Mouse (Mus musculus) embryonic facial prominence, embryonic 14.5 days (tissue): ENCODE data around the gene Ralgapb. TPM values are rescaled to one million over a fixed set of nuclear protein-coding genes. Genes with fewer than 3 reads are reported as not detected.

ENCODE experiments used
- ATAC-seq: fragments of 200-750 bp; cut with Nextera tagmentation; 2 replicates; pipeline ENCODE4 v1.8.0; 2017; ENCODE audit warnings: low read depth, moderate number of reproducible peaks, moderate TSS enrichment
- DNase-seq: peaks from one replicate; pipeline ENCODE4 v3.0.0-alpha.2; 2015; ENCODE audit warnings: low spot score
- H3K27ac ChIP-seq: fragments of 300-500 bp; sonication (generic); replicated peaks from 2 replicates; pipeline ENCODE4 v1.5.1; 2014; ENCODE audit warnings: low read depth, mild to moderate bottlenecking, low read length, moderate library complexity
- H3K27me3 ChIP-seq: fragments of 300-500 bp; sonication (generic); replicated peaks from 2 replicates; pipeline ENCODE4 v1.6.1; 2014; ENCODE audit warnings: low read length; ENCODE audit not compliant: control insufficient read depth, insufficient read depth
- H3K36me3 ChIP-seq: fragments of 300-500 bp; sonication (generic); 2 replicates; pipeline ENCODE4 v1.6.1; 2014; ENCODE audit warnings: low read length, mixed read lengths; ENCODE audit not compliant: control insufficient read depth, insufficient read depth
- H3K4me1 ChIP-seq: fragments of 300-500 bp; sonication (generic); 2 replicates; pipeline ENCODE4 v1.6.1; 2014; ENCODE audit warnings: antibody characterized with exemption, low read length; ENCODE audit not compliant: control insufficient read depth, insufficient read depth
- H3K4me2 ChIP-seq: fragments of 300-500 bp; sonication (generic); 2 replicates; pipeline ENCODE4 v1.6.1; 2014; ENCODE audit warnings: low read depth, mild to moderate bottlenecking, low read length, moderate library complexity, mixed read lengths
- H3K4me3 ChIP-seq: fragments of 300-500 bp; sonication (generic); 2 replicates; pipeline ENCODE4 v1.5.1; 2014; ENCODE audit warnings: low read depth, mild to moderate bottlenecking, low read length
- H3K9ac ChIP-seq: fragments of 300-500 bp; sonication (generic); 2 replicates; pipeline ENCODE4 v1.6.1; 2014; ENCODE audit warnings: low read depth, mild to moderate bottlenecking, low read length, moderate library complexity, mixed read lengths
- H3K9me3 ChIP-seq: fragments of 300-500 bp; sonication (generic); 2 replicates; pipeline ENCODE4 v1.6.1; 2016; ENCODE audit warnings: low read length; ENCODE audit not compliant: control insufficient read depth
- WGBS: fragments of 180-500 bp; shearing (Covaris S2); extraction: QIAGEN DNeasy Blood & Tissue Kit; methylation state at CpG from one replicate; pipeline ENCODE4 v1.1.7; 2014; 5-methylcytosine and 5-hydroxymethylcytosine counted together
- polyA plus RNA-seq: library from polyadenylated mRNA; unstranded; fragments of >200 nt; fragmentation: Nextera tagmentation; extraction: Ambion mirVana; gene quantifications from 2 replicates; pipeline ENCODE4 v1.2.1, GENCODE M21; 2014

Gene Ralgapb
- polyA plus RNA-seq, 1 experiment from 2014 or later = 18.8 TPM

GRCm38 (mm10) chr2:158370173-158370550 lies 39.5 kb upstream of the Ralgapb start:
- H3K36me3 ChIP-seq = no peaks in the 10 kb centered on the region
- no peak overlapping the region for H3K9ac ChIP-seq
- DNase-seq = no peak
- H3K4me2 ChIP-seq = no peak overlapping the region
- no peak for ATAC-seq
- H3K4me1 ChIP-seq = peaks cover 5% of the 10 kb centered on the region
- H3K9me3 ChIP-seq = no peaks in the 10 kb centered on the region
- H3K27ac ChIP-seq = no peak overlapping the region
- WGBS = 14% methylated on average over 5 of the region's 5 CpGs
- no peak overlapping the region for H3K4me3 ChIP-seq
- peaks cover 4% of the 10 kb centered on the region; the same call in 1 of the 2 replicates for H3K27me3 ChIP-seq

- no peak overlapping the region for H3K4me2 ChIP-seq
- no peak for DNase-seq
- H3K36me3 ChIP-seq = no peaks in the 10 kb centered on the region
- no peak overlapping the region for H3K9ac ChIP-seq
- no peak for ATAC-seq
- H3K27ac ChIP-seq = no peak overlapping the region
- peaks cover 20% of the 10 kb centered on the region; the same call in 1 of the 2 replicates for H3K27me3 ChIP-seq
- H3K4me1 ChIP-seq = peaks cover 10% of the 10 kb centered on the region
- 68% methylated on average over 5 of the region's 5 CpGs for whole genome bisulfite sequencing
- H3K4me3 ChIP-seq = no peak overlapping the region
- H3K9me3 ChIP-seq = no peaks in the 10 kb centered on the region
Measured at GRCm38 (mm10) chr2:158373061-158373460, 36.6 kb upstream of the Ralgapb start.

DNA sequence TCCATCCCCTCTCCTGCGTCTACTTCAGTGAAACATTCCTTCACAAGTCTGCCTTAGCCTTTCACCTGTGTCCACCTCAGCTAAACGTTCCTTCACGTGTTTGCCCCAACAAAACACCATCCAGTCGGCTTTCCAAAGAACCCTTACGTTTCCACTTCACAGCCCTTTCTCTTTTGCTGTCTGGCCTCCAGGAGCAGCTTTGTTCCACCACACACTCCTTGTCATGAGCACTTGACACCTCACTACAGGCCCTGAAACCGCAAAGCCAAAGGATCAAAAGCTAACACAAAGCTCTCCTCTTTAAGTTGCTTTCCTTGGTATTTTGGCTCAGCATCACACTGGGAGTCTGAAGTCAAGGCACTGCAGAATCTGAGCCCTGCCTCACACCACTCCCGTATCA lies 36.1 kb upstream of the Ralgapb start:
- Histone ChIP-seq H3K36me3 (no peaks in the 10 kb centered on the region), H3K27ac (no peak overlapping the region), H3K4me1 (peaks cover 10% of the 10 kb centered on the region), H3K4me3 (no peak overlapping the region), H3K9ac (no peak overlapping the region), H3K9me3 (no peaks in the 10 kb centered on the region), H3K27me3 (peaks cover 20% of the 10 kb centered on the region; the same call in 1 of the 2 replicates), H3K4me2 (no peak overlapping the region)
- DNase-seq (no peak), ATAC-seq (no peak)
- WGBS = 61% methylated on average over 7 of the region's 7 CpGs

DNA sequence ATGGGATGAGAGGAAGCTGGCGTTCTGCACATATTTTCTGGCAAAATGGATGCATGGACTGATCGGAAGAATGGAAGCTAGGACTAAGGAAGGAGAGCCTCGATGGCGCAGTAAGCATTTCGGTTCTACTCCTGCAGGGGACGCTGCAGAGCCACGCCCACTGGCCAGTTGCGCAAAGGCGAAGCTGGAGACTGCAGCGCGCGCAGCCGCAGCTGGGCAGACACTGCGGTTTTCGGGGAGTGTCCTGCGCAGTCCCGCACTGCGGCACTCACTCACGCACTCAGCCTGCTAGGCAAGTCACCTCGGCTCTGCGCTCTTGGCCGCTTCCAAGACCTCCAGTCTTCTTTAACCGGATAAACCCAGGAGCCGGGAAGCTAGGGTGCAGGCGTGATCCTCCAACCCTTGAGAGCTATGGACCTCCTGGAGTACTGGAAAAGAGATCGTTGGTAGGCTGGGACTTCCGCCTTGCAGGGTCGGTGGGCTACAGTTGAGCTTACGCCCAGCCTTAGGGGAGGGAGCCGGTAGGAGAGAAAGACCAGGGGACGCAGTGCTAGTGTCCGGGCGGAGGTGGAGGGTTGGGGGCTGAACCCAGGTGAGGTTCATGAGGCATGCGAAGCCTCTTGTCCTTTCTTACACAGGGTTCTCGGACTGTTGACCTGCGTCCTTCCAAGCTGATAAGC lies 34.1 kb upstream of the Ralgapb start, which contains the start of gene Snhg11:
Gene Snhg11 (plus strand): TSS at position 196 of the 680 bp plus-strand sequence.
- peak; percentile 56 for DNase-seq
- peak; percentile 79 for ATAC-seq
- H3K27me3 ChIP-seq = peaks cover 20% of the 10 kb centered on the region; the same call in 1 of the 2 replicates

GRCm38 (mm10) chr2:158376123-158376687 lies 33.4 kb upstream of the Ralgapb start:
- peaks cover 10% of the 10 kb centered on the region for H3K4me1 ChIP-seq
- no peaks in the 10 kb centered on the region for H3K9me3 ChIP-seq
- H3K4me2 ChIP-seq = peak overlapping the region; percentile 69
- no peak overlapping the region for H3K27ac ChIP-seq
- DNase-seq (no peak), ATAC-seq (no peak)
- peaks cover 20% of the 10 kb centered on the region; the same call in 1 of the 2 replicates for H3K27me3 ChIP-seq
- no peak overlapping the region for H3K9ac ChIP-seq
- peak overlapping the region; percentile 40 for H3K4me3 ChIP-seq
- 27% methylated on average over 10 of the region's 12 CpGs for WGBS
- no peaks in the 10 kb centered on the region for H3K36me3 ChIP-seq

More for the DNA sequence above, 34.1 kb upstream of the Ralgapb start, which contains the start of gene Snhg11:
- WGBS = 2% methylated on average over 33 of the region's 36 CpGs
- no peaks in the 10 kb centered on the region for H3K9me3 ChIP-seq
- no peaks in the 10 kb centered on the region for H3K36me3 ChIP-seq
- H3K27ac ChIP-seq = no peak within 1 kb of the TSS
- H3K9ac ChIP-seq = peak within 1 kb of the TSS; percentile 48
- peak within 1 kb of the TSS; percentile 40 for H3K4me3 ChIP-seq
- peak within 1 kb of the TSS; percentile 69 for H3K4me2 ChIP-seq
- H3K4me1 ChIP-seq = peaks cover 10% of the 10 kb centered on the region

GRCm38 (mm10) chr2:158376798-158377197 lies 32.9 kb upstream of the Ralgapb start:
- DNase-seq (no peak), ATAC-seq (no peak)
- peaks cover 10% of the 10 kb centered on the region for H3K4me1 ChIP-seq
- H3K9ac ChIP-seq = no peak overlapping the region
- 67% methylated on average over 7 of the region's 7 CpGs for WGBS
- no peaks in the 10 kb centered on the region for H3K9me3 ChIP-seq
- H3K4me3 ChIP-seq = no peak overlapping the region
- H3K27me3 ChIP-seq = peaks cover 20% of the 10 kb centered on the region; the same call in 1 of the 2 replicates
- H3K27ac ChIP-seq = no peak overlapping the region
- H3K36me3 ChIP-seq = no peaks in the 10 kb centered on the region
- H3K4me2 ChIP-seq = no peak overlapping the region

DNA sequence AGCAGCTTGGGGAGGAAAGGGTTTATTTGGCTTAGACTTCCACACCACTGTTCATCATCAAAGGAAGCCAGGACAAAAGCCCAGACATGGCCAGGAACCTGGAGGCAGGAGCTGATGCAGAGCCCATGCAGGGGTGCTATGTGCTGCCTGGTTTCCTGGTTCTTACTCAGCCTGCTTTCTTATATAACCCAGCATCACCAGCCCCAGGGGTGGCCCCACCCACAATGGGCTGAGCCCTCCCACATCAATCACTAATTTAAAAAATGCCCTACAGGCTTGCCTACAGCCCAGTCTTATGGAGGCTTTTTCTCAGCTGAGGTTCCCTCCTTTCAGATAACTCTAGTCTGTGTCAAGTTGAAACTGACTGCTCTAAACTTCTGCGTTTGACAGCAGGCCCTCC lies 31.8 kb upstream of the Ralgapb start:
- H3K4me3 ChIP-seq = no peak overlapping the region
- no peaks in the 10 kb centered on the region for H3K9me3 ChIP-seq
- DNase-seq (no peak), ATAC-seq (no peak)
- no peaks in the 10 kb centered on the region for H3K36me3 ChIP-seq
- H3K27ac ChIP-seq = no peak overlapping the region
- peaks cover 10% of the 10 kb centered on the region for H3K4me1 ChIP-seq
- no peak overlapping the region for H3K9ac ChIP-seq
- peaks cover 20% of the 10 kb centered on the region; the same call in 1 of the 2 replicates for H3K27me3 ChIP-seq
- no peak overlapping the region for H3K4me2 ChIP-seq
- WGBS = 75% methylated on average over 1 of the region's 1 CpGs

DNA sequence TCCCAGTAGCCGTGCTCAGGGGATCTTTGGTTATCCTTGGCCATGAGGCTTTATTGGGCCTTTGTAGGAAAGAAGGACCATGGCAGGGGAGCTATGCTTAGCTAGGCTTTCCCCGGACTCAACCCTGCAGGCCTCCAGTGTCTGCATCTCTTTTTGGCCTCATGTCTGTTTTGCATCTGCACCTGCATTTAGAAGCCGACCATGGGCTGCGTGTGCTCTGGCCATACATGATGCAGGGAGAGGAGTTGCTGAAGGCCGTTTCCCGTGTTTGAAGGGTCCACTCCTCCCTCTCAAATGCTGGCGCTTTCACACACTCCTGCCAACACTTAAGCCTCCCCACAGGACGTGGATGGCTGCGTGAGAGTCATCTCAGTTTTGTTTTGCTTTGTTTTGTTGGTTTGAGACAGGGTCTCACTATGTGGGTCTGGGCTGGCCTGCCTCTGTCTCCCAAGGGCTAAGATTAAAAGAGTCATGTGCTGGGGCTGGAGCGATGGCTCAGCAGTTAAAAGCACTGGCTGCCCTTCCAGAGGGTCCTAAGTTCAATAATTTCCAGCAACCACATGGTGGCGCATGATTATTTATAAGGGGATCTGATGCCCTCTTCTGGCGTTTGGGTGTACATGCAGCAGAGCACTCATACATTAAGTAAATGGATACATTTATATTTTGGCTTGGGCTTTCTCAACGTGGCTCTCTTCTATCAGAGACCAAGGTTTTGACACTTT lies 30.1 kb upstream of the Ralgapb start:
- peaks cover 17% of the 10 kb centered on the region; the same call in 1 of the 2 replicates for H3K27me3 ChIP-seq
- peaks cover 10% of the 10 kb centered on the region for H3K4me1 ChIP-seq
- H3K4me3 ChIP-seq = no peak overlapping the region
- DNase-seq (peak; percentile 95), ATAC-seq (peak; percentile 19; the same call in 1 of the 2 replicates)
- 42% methylated on average over 13 of the region's 13 CpGs for WGBS
- H3K36me3 ChIP-seq = no peaks in the 10 kb centered on the region
- H3K27ac ChIP-seq = no peak overlapping the region
- H3K9me3 ChIP-seq = no peaks in the 10 kb centered on the region
- no peak overlapping the region for H3K9ac ChIP-seq
- no peak overlapping the region for H3K4me2 ChIP-seq
